Comparison of ENCODE assay signal across 8 mouse cellular contexts in genomic region chr14:32192437-32192836, GRCm38 (mm10). TPM values are rescaled to one million over a fixed set of nuclear protein-coding genes. Genes with fewer than 3 reads are reported as not detected.
DNase-seq lines count a peak whose midpoint lies in the region; ATAC-seq lines count a peak whose summit lies in the region.
"Had no signal": no experiment of that assay in that cellular context is flagged by ENCODE, and none has a peak within 500 bp of the region (broad histone marks: within the 10 kb centered on the region; RNA-seq: fewer than 3 reads in every experiment).

No protein-coding gene starts in this region.

- peak; percentile 30 to 40 for DNase-seq in urinary bladder, adult 18-20 months (ENCODE audit: low spot score in 2 of 2)
- DNase-seq in urinary bladder, postnatal 10 days (ENCODE audit: low spot score) = no peak
- DNase-seq in adrenal gland, adult 2 months = peak; percentile 64
- peak; percentile 24 for DNase-seq in embryo, embryonic 11.5 days (ENCODE audit: low read depth, low spot score)
- DNase-seq in liver, embryonic 13.5 days = peak; percentile 48
- peak; percentile 35 for DNase-seq in right cerebral cortex, postnatal 4 days

- no peaks in the 10 kb centered on the region for H3K9me3 ChIP-seq in intestine, embryonic 15.5 days
- H3K9me3 ChIP-seq in liver, embryonic 13.5 days (replicated peaks) = no peaks in the 10 kb centered on the region
- H3K9me3 ChIP-seq: heart, embryonic 15.5 days had no signal

- H3K4me2 ChIP-seq in intestine, embryonic 15.5 days (replicated peaks) = no peak overlapping the region
- no peak overlapping the region for H3K4me2 ChIP-seq in liver, embryonic 13.5 days
- H3K4me2 ChIP-seq: heart, embryonic 15.5 days had no signal

- no peaks in the 10 kb centered on the region for H3K27me3 ChIP-seq in intestine, embryonic 15.5 days (replicated peaks)
- H3K27me3 ChIP-seq in liver, embryonic 13.5 days = no peaks in the 10 kb centered on the region
- H3K27me3 ChIP-seq: heart, embryonic 15.5 days had no signal

- peak; percentile 40; the same call in 1 of the 2 replicates for ATAC-seq in intestine, embryonic 15.5 days
- peak; percentile 39; the same call in 1 of the 2 replicates for ATAC-seq in liver, embryonic 13.5 days (ENCODE audit: low read depth)

- no peak overlapping the region for H3K27ac ChIP-seq in intestine, embryonic 15.5 days
- no peak overlapping the region for H3K27ac ChIP-seq in liver, embryonic 13.5 days
- H3K27ac ChIP-seq: heart, embryonic 15.5 days had no signal

- H3K4me3 ChIP-seq in intestine, embryonic 15.5 days (replicated peaks) = no peak overlapping the region
- H3K4me3 ChIP-seq in liver, embryonic 13.5 days (replicated peaks) = no peak overlapping the region
- H3K4me3 ChIP-seq: heart, embryonic 15.5 days had no signal

- H3K36me3 ChIP-seq in intestine, embryonic 15.5 days = peaks cover 12% of the 10 kb centered on the region
- H3K36me3 ChIP-seq in liver, embryonic 13.5 days = peaks cover 75% of the 10 kb centered on the region

- H3K4me1 ChIP-seq in intestine, embryonic 15.5 days (replicated peaks) = no peaks in the 10 kb centered on the region
- peaks cover 6% of the 10 kb centered on the region for H3K4me1 ChIP-seq in liver, embryonic 13.5 days (replicated peaks)
- H3K4me1 ChIP-seq: heart, embryonic 15.5 days had no signal

- H3K9ac ChIP-seq in intestine, embryonic 15.5 days = no peak overlapping the region
- H3K9ac ChIP-seq in liver, embryonic 13.5 days = no peak overlapping the region
- H3K9ac ChIP-seq: heart, embryonic 15.5 days had no signal

- WGBS in intestine, embryonic 15.5 days = 39% methylated on average over 3 of the region's 3 CpGs
- 28% methylated on average over 3 of the region's 3 CpGs for WGBS in liver, embryonic 13.5 days (ENCODE audit: insufficient replicate concordance)

RNA-seq across cellular contexts. Expression of gene Timm23, which starts 9.3 kb away (rescaled TPM):
- 100 to 1,000 TPM; 150 to 152 TPM for total RNA-seq in adrenal gland, adult 2 months (2021)
- 165 TPM in 2 replicates for polyA plus RNA-seq in adrenal gland, adult 2 months (2012; rRNA removed)
- 335 and 338 TPM in 2 replicates for polyA plus RNA-seq in intestine, embryonic 15.5 days (2015; fragmentation: Nextera tagmentation; extraction: Ambion mirVana)
- 266 and 271 TPM in 2 replicates for polyA plus RNA-seq in liver, embryonic 13.5 days (2015; fragmentation: Nextera tagmentation; extraction: Ambion mirVana)

RNA-seq across cellular contexts. Expression of gene Parg, which starts 9.3 kb away (rescaled TPM):
- 10 to 100 TPM; 49.0 to 69.1 TPM for total RNA-seq in adrenal gland, adult 2 months (2021)
- polyA plus RNA-seq in adrenal gland, adult 2 months (2012; rRNA removed) = 6.3 and 8.9 TPM in 2 replicates
- polyA plus RNA-seq in intestine, embryonic 15.5 days (2015; fragmentation: Nextera tagmentation; extraction: Ambion mirVana) = 35.9 and 37.0 TPM in 2 replicates
- 14.6 and 18.4 TPM in 2 replicates for polyA plus RNA-seq in liver, embryonic 13.5 days (2015; fragmentation: Nextera tagmentation; extraction: Ambion mirVana)

RNA-seq across cellular contexts. Expression of gene Ncoa4, which starts 32.8 kb away (rescaled TPM):
- total RNA-seq in adrenal gland, adult 2 months (2021) = 100 to 1,000 TPM; 155 to 232 TPM
- 18.6 and 27.6 TPM in 2 replicates for polyA plus RNA-seq in adrenal gland, adult 2 months (2012; rRNA removed)
- polyA plus RNA-seq in intestine, embryonic 15.5 days (2015; fragmentation: Nextera tagmentation; extraction: Ambion mirVana) = 164 and 166 TPM in 2 replicates
- 288 and 359 TPM in 2 replicates for polyA plus RNA-seq in liver, embryonic 13.5 days (2015; fragmentation: Nextera tagmentation; extraction: Ambion mirVana)

RNA-seq across cellular contexts. Expression of gene Msmb, which starts 50.6 kb away (rescaled TPM):
- total RNA-seq in adrenal gland, adult 2 months (2021) = not detected
- polyA plus RNA-seq in adrenal gland, adult 2 months (2012; rRNA removed) = not detected in 2 replicates
- not detected in 2 replicates for polyA plus RNA-seq in intestine, embryonic 15.5 days (2015; fragmentation: Nextera tagmentation; extraction: Ambion mirVana)
- 0.33 and 0.45 TPM in 2 replicates for polyA plus RNA-seq in liver, embryonic 13.5 days (2015; fragmentation: Nextera tagmentation; extraction: Ambion mirVana)
- polyA plus RNA-seq: heart, embryonic 15.5 days had no signal
